Mouse (Mus musculus) 3134 (cell line): ENCODE results near the gene Nt5c3.

ENCODE experiments used
- DNase-seq: peaks from one replicate; pipeline ENCODE4 v3.0.0-alpha.2; 2011; ENCODE audit warnings: low spot score; ENCODE audit not compliant: insufficient read length; ENCODE audit errors: extremely low read depth

Gene Nt5c3

DNA sequence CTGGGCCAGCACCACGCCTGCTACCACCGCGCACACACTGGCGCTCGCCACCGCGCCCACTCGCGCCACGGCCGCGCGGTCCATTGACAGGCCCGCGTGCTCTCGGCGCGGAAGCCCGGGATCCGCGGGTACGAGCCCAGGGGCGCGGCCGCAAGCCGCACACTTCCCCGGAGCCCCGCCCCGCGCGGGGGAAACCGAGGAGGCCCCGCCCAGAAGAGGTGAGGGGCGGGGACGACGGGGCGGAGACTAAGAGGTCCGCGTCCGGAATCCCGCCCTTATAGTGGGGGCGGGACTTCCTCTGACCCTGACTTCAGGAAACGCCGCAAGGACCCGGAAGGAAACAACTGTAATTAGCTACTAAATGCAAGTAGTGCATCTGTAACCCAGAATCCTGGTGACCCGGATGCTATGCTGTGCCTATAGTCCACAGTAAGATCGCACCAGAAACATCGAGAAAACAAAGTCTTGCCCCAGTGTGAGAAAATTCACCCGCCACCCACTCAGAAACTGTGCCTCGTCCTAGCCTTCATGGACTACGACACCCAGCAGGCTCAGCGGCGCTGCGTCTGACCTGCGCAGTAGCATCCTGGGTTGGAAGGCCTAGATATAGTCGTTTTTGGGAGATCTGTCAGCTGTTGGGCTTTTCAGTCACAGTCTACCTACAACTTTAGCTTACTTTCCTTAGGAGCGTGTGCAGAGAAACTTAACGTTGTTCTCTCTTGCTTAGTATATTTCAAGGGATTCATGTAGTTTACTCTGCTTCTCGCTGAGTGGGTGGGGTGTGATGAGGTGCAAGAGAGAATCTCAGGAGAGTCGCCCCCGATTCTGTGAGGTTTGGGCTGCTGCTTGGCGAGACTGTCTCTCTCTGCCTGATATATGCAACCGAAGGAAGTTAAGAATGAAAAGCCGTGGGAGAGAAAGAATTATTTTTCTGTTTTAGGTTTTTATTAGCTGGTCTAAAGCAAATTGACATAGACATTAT lies at the start of gene Nt5c3, which contains the start of gene Vmn1r4:
Nt5c3 (minus strand) TSS at position 207 of the 982 bp plus-strand sequence.
Vmn1r4 (plus strand) TSS at position 290 of the 982 bp plus-strand sequence.
- peak; percentile 95 for DNase-seq

- no peak for DNase-seq
These were observed 46.2 kb upstream of the Nt5c3 start, which contains the start of gene Vmn1r5 for GRCm38 (mm10) chr6:56969973-56970372. Vmn1r5 (plus strand) TSS chr6:56970273.

DNA sequence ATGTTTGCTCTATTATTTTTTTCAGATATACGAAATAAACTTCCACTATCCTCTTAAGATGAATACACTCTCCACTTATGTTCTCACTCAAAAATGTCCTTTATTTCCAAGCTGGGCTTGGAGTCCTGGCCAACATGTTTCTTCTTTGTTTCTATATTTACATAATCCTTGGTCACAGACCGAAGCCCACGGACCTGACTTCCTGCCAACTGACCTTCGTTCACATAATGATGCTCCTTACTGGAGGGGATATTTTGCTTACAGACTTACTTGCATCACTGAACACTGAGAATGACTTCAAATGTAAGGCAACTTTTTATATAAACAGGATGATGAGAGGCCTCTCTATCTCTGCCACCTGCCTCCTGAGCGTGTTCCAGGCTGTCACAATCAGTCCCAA lies 32.7 kb upstream of the Nt5c3 start:
- DNase-seq, result no peak

DNA sequence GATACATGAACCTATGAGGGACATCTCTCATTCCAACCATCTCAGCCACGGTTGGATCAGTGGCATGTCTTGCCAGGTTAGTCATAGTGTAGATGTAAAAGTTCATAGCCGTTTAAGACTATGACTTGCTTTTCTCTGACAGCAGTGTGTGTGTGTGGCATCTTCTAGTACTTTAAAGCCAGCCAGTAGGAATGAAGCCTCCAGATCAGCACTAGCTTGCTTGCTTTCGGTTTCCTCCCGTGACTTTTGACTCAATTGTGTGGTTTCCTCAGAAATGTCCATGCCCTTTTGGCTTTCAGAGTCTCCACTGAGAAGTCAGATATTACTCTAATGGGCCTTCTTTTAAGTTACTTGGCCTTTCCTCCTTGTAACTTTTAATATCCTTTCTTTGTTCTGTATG lies 10.6 kb upstream of the Nt5c3 start:
- no peak for DNase-seq

DNA sequence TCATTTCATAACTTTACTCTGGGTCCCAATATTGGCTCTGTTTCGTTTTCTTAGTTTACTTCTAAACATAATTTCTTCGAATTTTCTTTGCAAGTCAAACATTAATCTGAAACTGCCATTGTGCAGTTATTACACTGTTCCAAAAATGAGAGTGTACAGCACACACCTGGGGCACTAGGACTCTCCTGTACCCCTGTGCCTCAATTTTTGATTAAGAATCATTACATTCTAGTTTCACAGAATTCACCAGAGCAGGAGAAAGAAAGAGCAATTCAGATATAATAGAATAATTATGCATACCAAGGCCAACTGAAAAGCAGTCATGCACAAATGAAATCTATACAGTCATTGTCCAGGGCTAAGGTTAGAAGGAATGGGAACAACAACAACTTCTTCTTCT lies 8.7 kb upstream of the Nt5c3 start:
- DNase-seq, result no peak

GRCm38 (mm10) chr6:56931648-56932415 lies 8.1 kb upstream of the Nt5c3 start:
- no peak for DNase-seq

GRCm38 (mm10) chr6:56923331-56923725 lies 404 bp downstream of the Nt5c3 start:
- DNase-seq, result no peak

- no peak for DNase-seq
These were observed 3.3 kb downstream of the Nt5c3 start for GRCm38 (mm10) chr6:56920222-56921092.

DNA sequence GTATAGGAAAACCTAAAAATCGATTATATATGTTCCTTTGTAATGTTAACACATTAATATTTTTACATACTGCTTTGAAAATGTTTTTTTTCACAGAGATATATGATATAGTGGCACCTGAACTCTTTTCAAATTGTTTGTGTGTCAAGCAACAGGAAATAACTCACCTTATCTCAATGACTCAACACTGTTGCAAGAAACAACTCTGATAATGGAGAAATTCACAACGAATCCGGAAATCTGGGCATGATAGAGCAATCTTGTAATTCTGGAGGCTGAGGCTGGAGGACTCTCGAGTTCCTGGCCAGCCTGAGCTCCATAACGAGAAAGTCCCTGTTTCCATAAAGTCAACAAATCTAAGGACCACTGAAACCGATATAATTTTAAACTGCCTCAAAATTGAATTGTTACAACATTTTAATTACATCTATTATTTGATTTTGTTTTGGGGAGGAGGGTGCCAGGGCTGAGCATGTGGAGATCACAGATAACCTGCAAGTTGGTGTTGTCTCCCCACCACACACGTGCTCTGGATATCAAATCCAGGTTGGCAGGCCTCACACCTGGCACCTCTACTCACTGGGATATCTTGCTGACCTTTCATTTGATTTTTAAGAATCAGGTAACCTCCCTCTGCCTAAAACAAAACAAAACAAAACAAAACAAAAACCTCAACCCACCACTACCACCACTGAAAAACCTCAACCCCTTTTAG lies 4.2 kb downstream of the Nt5c3 start:
- no peak for DNase-seq

DNA sequence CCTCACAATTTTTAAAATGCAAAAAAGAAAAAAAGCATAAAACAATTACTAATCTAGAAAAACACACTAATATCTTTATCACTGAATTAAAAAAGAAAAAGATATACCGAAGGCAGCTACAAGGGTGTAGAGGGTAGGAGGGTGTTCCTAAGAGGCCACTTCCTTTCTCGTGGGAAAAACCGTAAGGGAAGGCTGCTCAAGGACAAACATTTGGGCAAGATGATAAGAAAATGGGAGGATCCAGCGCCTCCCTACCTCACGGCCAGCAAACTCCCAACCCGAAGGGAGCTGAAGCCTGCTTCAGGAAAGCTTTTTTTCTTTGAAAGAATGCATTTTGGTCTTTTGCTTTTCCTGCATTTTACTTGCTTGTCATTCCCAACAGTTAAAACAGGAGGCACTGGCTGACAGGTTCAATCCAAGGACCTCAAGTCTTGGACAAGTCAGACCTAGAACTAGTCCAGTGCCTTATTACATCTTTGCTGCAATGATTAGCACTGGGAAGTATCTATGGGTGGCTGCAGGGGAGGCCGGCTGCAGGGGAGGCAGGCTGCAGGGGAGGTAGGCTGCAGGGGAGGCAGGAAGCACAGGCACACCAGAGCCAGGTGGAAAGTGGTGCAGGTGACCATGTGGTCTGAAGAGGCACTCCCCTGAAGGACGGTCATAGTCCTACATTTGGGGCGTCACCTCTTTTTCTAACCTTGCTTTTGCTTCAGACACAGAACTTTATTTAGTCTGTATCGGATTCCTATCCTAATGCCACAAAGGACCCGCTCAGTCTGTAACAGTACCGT lies 6.0 kb downstream of the Nt5c3 start:
- no peak for DNase-seq

GRCm38 (mm10) chr6:56916279-56916678 lies 7.5 kb downstream of the Nt5c3 start:
- no peak for DNase-seq

GRCm38 (mm10) chr6:56913092-56913858 lies 10.5 kb downstream of the Nt5c3 start:
- no peak for DNase-seq

DNA sequence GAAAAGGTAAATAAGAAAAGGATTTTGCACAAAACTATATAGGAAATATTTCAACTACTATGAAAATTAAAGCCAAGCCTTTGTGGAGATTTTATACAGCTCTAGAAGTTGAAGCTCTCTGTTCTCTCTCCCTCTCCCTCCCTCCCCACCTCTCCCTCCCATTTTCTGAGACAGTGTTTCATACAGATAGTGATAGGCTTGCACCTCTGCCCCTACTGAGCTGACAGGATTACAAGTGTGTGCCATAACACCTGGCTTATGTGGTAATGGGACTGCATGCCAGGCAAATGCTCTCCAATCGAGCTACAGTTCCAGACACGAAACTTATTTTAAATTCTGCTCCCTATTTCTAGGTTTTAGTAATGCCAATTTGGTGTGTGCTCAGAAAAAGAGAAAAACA lies 12.8 kb downstream of the Nt5c3 start:
- DNase-seq, result no peak

GRCm38 (mm10) chr6:56908912-56909311 lies 14.8 kb downstream of the Nt5c3 start:
- peak; percentile 16 for DNase-seq

DNA sequence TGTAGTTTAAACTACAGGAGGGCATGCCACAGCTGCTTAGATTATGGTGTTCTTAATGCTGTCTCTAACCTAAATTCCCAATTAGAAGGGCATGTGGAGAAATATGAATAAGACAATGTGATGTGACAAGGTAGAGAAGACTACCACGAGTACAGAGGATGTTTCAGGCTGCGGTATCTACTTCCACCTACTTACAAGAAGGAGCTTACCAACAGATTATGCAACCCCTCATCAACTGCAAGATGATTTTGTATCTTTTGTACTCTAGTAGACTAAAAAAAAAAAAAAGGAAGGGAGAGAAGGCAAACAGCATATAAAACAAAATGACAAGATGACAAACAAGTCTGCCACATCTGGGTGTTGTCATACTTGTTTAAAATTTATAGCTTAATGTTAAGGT lies 15.3 kb downstream of the Nt5c3 start:
- DNase-seq, result no peak

- DNase-seq, result no peak
These were observed 15.8 kb downstream of the Nt5c3 start for GRCm38 (mm10) chr6:56907973-56908372.

DNA sequence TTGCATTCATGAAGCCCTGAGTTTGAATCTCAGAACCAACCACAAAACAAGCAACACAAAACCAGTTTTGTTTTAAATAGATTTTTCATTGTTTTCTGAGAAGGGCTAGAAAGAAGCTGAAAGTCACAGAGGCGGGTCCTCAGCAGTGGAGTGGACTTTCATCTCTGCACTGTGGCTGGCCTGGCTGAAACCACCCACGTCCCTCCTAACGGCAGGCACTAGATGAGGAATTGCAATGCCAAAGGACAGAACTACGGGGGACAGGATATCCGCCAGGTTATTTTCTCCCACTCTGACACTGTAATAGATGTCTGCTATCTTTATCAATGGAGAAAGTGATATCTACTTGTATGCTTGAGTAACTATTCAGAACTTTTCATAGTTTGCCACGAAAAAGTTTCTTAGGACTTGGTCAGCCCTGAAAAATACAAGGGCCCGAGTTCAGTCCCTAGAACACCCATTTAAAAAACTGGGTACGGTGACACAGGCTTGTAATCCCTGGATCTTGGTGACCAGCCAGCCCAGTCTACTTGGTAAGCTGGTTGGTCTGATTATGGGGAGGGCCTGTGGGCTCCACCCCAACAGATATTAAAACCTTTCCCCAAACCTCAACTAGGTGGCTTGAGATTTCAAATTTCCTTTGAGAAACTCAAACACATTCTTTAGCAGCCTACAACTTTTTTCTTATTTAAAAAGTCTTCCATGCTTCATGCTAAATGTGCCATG lies 17.4 kb downstream of the Nt5c3 start:
- no peak for DNase-seq

DNA sequence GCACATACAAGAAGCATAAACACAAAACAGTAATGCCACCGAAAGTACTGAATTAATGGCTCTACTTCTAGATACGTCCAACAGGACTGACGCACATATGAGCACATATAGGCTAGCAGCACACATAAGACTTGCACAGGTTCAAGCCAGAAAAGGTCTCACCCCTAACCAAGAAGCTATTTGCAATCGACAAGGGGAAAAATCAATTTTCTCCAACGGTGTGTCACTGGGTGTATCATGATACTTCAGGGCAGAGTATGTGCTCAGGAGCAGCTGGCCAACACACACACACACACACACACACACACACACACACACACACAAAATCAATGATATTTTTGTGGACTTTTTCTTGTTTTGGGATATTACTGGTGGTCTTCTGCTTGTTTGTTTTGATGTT lies 18.2 kb downstream of the Nt5c3 start:
- no peak for DNase-seq
